Mouse (Mus musculus) spleen, adult 18-20 months (tissue): ENCODE measurements around the gene Tdrd3.

ENCODE experiments used
- DNase-seq, 2 experiments: peaks; one replicate each; pipeline ENCODE4 v3.0.0; 2022; ENCODE audit warnings: mixed read lengths in 2 of 2

Tdrd3 gene

GRCm38 (mm10) chr14:87415808-87416721, at the start of gene Tdrd3:
Gene Tdrd3 (plus strand): TSS chr14:87416639.
- DNase-seq, result peak; percentile 87

GRCm38 (mm10) chr14:87367169-87367568, 49.3 kb upstream of the Tdrd3 start:
- DNase-seq, result no peak

- DNase-seq, result no peak
These were observed 33.4 kb upstream of the Tdrd3 start for GRCm38 (mm10) chr14:87383041-87383440.

- no peak for DNase-seq
These were observed 31.9 kb upstream of the Tdrd3 start for GRCm38 (mm10) chr14:87384288-87385268.

- DNase-seq, result no peak
These were observed 23.3 kb upstream of the Tdrd3 start for GRCm38 (mm10) chr14:87393096-87393495.

GRCm38 (mm10) chr14:87396643-87397042, 19.8 kb upstream of the Tdrd3 start:
- DNase-seq, result no peak

- DNase-seq, result no peak
These were observed 992 bp upstream of the Tdrd3 start for GRCm38 (mm10) chr14:87415486-87415807.

GRCm38 (mm10) chr14:87416755-87417690, 584 bp downstream of the Tdrd3 start:
- peak; percentile 43 to 60 for DNase-seq

- no peak for DNase-seq
These were observed 1.2 kb downstream of the Tdrd3 start for GRCm38 (mm10) chr14:87417691-87418070.

- no peak for DNase-seq
These were observed 3.3 kb downstream of the Tdrd3 start for GRCm38 (mm10) chr14:87419740-87420139.

- DNase-seq, result no peak
These were observed 4.1 kb downstream of the Tdrd3 start for GRCm38 (mm10) chr14:87420576-87420975.

GRCm38 (mm10) chr14:87422432-87422831, 6.0 kb downstream of the Tdrd3 start:
- no peak for DNase-seq

GRCm38 (mm10) chr14:87426297-87426922, 10.0 kb downstream of the Tdrd3 start:
- DNase-seq, result no peak

GRCm38 (mm10) chr14:87427032-87427431, 10.6 kb downstream of the Tdrd3 start:
- no peak for DNase-seq

- no peak for DNase-seq
These were observed 11.3 kb downstream of the Tdrd3 start for GRCm38 (mm10) chr14:87427659-87428289.

GRCm38 (mm10) chr14:87433390-87433915, 17.0 kb downstream of the Tdrd3 start:
- no peak for DNase-seq

GRCm38 (mm10) chr14:87435382-87435781, 18.9 kb downstream of the Tdrd3 start:
- DNase-seq, result no peak

GRCm38 (mm10) chr14:87439721-87440120, 23.3 kb downstream of the Tdrd3 start:
- DNase-seq, result no peak

GRCm38 (mm10) chr14:87446331-87446913, 30.0 kb downstream of the Tdrd3 start:
- DNase-seq, result no peak

GRCm38 (mm10) chr14:87451645-87452443, 35.4 kb downstream of the Tdrd3 start:
- DNase-seq, result peak in 1 of 2 experiments; percentile 64
